Mouse (Mus musculus) v-Abl transformed pro-B cells (cell line): ENCODE measurements around the gene Pin1.
"Not testable (repeated sequence)": the region's sequence is repeated elsewhere in the genome, so short reads cannot be mapped to it uniquely, and the experiment has no call there.

Source experiments
- in situ Hi-C, 2 experiments: fragments of 400-800 bp; cut with MboI; formaldehyde crosslinking; loops; one replicate each; pipeline ENCODE4 v1.15.1; 2025; ENCODE audit not compliant: unreplicated experiment in 2 of 2

Pin1 gene

DNA sequence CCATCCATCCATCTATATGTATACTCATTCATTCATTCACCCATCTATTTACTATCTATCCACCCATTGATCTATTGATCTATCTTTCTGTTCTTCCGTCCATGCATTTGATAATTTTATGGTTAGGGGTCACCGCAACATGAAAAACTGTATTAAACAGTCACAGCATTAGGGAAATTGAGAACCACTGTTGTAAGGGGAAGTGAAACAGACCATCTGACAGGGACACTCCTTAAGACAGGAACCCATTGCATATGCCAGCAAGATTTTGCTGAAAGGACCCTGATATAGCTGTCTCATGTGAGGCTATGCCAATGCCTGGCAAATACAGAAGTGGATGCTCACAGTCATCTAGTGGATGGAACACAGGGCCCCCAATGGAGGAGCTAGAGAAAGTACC is 38.6 kb downstream of the Pin1 start:
- in situ Hi-C loops: not testable (repeated sequence)

GRCm38 (mm10) chr9:20692863-20693262 is 41.0 kb downstream of the Pin1 start:
- in situ Hi-C loops: no loop called here

GRCm38 (mm10) chr9:20694721-20695235 is 42.9 kb downstream of the Pin1 start:
- in situ Hi-C loops: no loop called here

DNA sequence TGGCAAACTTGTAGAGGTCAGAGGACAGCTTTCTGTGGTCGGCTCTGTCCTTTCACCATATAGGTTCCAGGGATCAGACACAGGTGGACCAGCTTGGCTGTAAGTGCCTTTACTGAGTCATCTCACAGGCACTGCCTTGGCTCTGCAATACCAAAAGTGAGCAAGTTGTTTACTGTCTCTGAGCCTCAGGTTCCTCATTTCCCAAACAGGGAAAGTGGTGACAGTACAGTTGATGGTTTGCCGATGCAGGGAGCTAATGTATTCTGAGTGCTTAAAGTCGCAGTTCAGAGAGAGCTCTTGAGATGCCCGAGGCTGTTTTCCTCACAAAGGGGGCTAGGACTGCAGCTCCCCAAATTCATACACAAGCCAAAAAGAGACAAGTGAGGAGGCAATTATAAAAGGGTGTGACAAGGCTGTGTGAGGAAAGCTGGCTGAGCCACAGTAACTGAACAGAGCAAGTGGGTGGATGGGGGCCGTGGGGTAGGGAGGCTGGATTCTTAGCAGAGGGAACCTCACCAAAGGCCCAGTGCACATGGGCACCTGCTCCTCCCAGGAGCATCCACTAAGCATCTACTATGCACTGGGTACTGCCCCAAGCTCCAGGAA is 44.3 kb downstream of the Pin1 start:
- in situ Hi-C loops: no loop called here

DNA sequence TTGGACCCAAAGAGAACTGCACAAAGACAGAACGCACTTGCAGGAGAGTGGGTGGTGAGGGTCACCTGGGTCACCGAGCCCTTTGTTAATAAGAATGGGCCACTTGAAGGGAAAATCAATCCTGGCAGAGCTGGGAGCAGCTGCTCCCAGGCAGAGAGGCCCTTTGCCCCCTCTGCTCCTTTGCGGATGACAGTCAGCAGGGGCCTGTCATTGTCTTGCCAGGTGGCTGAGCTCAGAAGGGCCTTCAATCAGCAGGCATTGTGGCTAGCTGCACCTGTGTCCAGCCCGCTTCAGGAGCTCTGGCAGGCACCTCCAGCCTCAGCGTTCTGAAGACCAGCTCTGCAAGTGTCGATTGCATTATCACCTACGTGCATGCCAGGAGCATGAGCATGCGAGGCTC is 45.6 kb downstream of the Pin1 start:
- in situ Hi-C loops: no loop called here

GRCm38 (mm10) chr9:20703832-20704380 is 52.0 kb downstream of the Pin1 start:
- in situ Hi-C loops: no loop called here

DNA sequence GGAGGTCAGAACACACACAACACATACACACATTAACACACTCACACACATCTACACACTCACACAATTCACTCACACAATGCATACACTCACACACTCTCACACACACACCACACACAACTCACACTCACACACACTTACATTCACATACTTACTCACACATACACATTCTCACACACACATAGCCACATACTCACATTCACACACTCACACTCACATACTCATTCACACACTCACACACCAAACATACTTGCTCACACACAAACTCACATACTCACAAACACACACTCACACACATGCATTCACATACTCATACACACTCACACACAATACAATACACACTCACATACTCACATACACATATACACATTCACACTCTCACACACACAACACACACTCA is 53.5 kb downstream of the Pin1 start:
- in situ Hi-C loops: no loop called here

DNA sequence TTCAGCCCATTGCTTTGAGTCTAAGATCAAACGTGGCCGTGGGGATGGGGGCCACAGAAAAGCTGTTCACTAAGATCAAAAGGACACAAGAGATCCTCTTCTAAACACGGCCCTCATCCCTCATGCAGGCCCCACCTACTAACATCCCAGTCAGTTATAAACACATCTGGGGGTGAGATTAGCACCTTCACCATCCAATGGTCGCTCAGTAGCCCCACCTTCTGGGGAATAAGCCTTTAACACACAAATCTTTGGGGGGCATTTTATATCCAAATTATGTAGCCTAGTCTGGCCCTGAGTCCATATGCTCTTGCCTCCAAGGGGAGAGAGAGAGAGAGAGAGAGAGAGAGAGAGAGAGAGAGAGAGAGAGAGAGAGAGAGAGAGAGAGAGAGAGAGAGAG is 54.1 kb downstream of the Pin1 start:
- in situ Hi-C loops: no loop called here

DNA sequence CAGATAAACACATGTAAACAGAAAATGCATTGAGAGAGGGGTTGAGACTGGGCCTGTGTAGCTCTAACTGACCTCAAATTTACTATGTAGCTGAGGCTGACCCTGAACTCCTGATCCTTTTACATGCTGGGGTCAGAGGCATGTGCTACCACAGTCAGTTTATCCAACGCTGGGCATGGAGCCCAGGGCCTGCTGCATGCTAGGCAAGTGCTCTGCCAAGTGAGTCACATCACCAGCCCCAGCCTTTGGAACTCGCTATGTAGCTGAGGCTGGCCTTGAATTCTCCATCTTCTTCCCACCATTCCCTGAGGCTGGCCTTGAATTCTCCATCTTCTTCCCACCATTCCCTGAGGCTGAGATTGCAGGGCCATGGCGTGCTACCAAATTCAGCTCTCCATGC is 58.6 kb downstream of the Pin1 start:
- in situ Hi-C loops: no loop called here

DNA sequence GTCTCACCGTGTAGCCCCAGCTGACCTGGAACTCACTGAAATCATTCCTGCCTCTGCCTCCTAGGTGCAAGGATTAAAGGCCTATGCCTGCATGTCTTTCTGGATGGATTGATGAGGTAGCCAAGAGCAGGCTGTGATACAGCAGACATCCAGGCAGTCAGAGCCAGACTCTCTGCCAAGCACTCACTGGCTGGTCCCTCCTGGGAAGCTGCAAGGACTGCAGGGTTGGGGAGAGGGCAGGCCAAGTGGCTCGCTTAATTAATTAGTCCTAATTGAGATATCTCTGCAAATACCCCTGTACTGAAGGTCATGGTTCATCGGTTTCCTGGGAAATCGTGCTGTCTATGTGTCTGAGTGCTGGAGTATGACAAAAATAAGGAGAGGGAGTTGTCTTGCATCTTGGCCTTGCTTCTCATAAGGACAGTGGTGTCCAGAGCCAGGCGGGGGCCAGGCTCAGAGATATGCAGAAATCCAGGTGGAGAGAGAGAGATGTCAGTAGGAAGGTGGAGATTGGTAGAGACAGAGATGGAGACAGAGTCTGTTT is 61.1 kb downstream of the Pin1 start:
- in situ Hi-C loops: no loop called here

GRCm38 (mm10) chr9:20713478-20713987 is 61.6 kb downstream of the Pin1 start:
- in situ Hi-C loops: no loop called here

DNA sequence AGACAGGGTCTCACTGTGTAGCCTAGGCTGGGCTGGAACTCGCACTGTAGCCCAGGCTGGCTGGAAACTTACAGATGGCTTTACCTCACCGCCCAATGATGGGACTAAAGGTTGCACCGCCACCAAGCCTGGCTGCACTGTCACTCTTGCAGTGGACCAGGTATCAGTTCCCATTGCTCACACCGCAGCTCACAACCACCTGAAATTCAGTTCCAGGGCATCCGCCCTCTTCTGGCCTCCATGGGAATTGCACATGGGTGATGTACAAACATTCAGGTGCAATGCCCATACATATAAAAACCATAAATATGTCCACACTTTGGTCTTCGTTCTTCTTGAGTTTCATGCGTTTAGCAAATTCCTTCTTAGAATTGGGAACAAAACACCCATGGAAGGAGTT is 63.4 kb downstream of the Pin1 start:
- in situ Hi-C loops: no loop called here
